Mouse (Mus musculus): Measurements from ENCODE around the gene Armc6. TPM values are rescaled to one million over a fixed set of nuclear protein-coding genes. Genes with fewer than 3 reads are reported as not detected.

Gene Armc6
- polyA plus RNA-seq, 1 experiment: 25.4 TPM

- no peak for DNase-seq
- Histone ChIP-seq H3K4me3 (ENCODE audit: control insufficient read depth, insufficient read depth, low read length) (no peak overlapping the region), H3K36me3 (ENCODE audit: control insufficient read depth, insufficient read depth, low read length) (no peaks in the 10 kb centered on the region), H3K4me1 (replicated peaks; ENCODE audit: control insufficient read depth, insufficient read depth, low read length) (peaks cover 8% of the 10 kb centered on the region), H3K27ac (ENCODE audit: control insufficient read depth, insufficient read depth, low read length) (no peak overlapping the region), H3K27me3 (ENCODE audit: control insufficient read depth, insufficient read depth, low read length) (no peaks in the 10 kb centered on the region)
- WGBS: 69% methylated on average over 3 of the region's 3 CpGs
- TF ChIP-seq CTCF (IDR thresholded peaks at IDR 0.05; ENCODE audit: borderline replicate concordance, control insufficient read depth, extremely low read depth, insufficient read depth, low read length, poor library complexity): no peak
- TF ChIP-seq POLR2A (IDR thresholded peaks at IDR 0.05; ENCODE audit: control insufficient read depth, extremely low read depth, insufficient read depth, low read length, poor library complexity): no peak
Measured at GRCm38 (mm10) chr8:70276476-70276875, 42.2 kb upstream of the Armc6 start.

- H3K4me1 ChIP-seq (replicated peaks; ENCODE audit: control insufficient read depth, insufficient read depth, low read length): peaks cover 12% of the 10 kb centered on the region
- no peak overlapping the region for H3K27ac ChIP-seq (ENCODE audit: control insufficient read depth, insufficient read depth, low read length)
- no peak for DNase-seq
- no peaks in the 10 kb centered on the region for H3K27me3 ChIP-seq (ENCODE audit: control insufficient read depth, insufficient read depth, low read length)
- H3K36me3 ChIP-seq (ENCODE audit: control insufficient read depth, insufficient read depth, low read length): no peaks in the 10 kb centered on the region
- no peak overlapping the region for H3K4me3 ChIP-seq (ENCODE audit: control insufficient read depth, insufficient read depth, low read length)
- TF ChIP-seq POLR2A (IDR thresholded peaks at IDR 0.05; ENCODE audit: control insufficient read depth, extremely low read depth, insufficient read depth, low read length, poor library complexity) (no peak), CTCF (IDR thresholded peaks at IDR 0.05; ENCODE audit: borderline replicate concordance, control insufficient read depth, extremely low read depth, insufficient read depth, low read length, poor library complexity) (no peak)
Measured at GRCm38 (mm10) chr8:70274350-70274749, 40.1 kb upstream of the Armc6 start.

GRCm38 (mm10) chr8:70272949-70273348, 38.7 kb upstream of the Armc6 start:
- peak; percentile 19 for DNase-seq
- H3K4me1 ChIP-seq (replicated peaks; ENCODE audit: control insufficient read depth, insufficient read depth, low read length): peaks cover 21% of the 10 kb centered on the region
- 34% methylated on average over 3 of the region's 3 CpGs for WGBS

GRCm38 (mm10) chr8:70268799-70269565, 34.7 kb upstream of the Armc6 start:
- peak; percentile 33 for DNase-seq
- no peaks in the 10 kb centered on the region for H3K27me3 ChIP-seq (ENCODE audit: control insufficient read depth, insufficient read depth, low read length)
- 13% methylated on average over 11 of the region's 11 CpGs for WGBS
- peaks cover 17% of the 10 kb centered on the region for H3K4me1 ChIP-seq (replicated peaks; ENCODE audit: control insufficient read depth, insufficient read depth, low read length)
- no peaks in the 10 kb centered on the region for H3K36me3 ChIP-seq (ENCODE audit: control insufficient read depth, insufficient read depth, low read length)
- no peak overlapping the region for H3K4me3 ChIP-seq (ENCODE audit: control insufficient read depth, insufficient read depth, low read length)
- peak overlapping the region; percentile 23; the same call in 1 of the 2 replicates for H3K27ac ChIP-seq (ENCODE audit: control insufficient read depth, insufficient read depth, low read length)
- no peak for TF ChIP-seq CTCF (IDR thresholded peaks at IDR 0.05; ENCODE audit: borderline replicate concordance, control insufficient read depth, extremely low read depth, insufficient read depth, low read length, poor library complexity)
- TF ChIP-seq POLR2A (IDR thresholded peaks at IDR 0.05; ENCODE audit: control insufficient read depth, extremely low read depth, insufficient read depth, low read length, poor library complexity): no peak

More at GRCm38 (mm10) chr8:70272949-70273348, 38.7 kb upstream of the Armc6 start:
- Histone ChIP-seq H3K36me3 (ENCODE audit: control insufficient read depth, insufficient read depth, low read length) (no peaks in the 10 kb centered on the region), H3K27me3 (ENCODE audit: control insufficient read depth, insufficient read depth, low read length) (no peaks in the 10 kb centered on the region), H3K4me3 (ENCODE audit: control insufficient read depth, insufficient read depth, low read length) (no peak overlapping the region), H3K27ac (ENCODE audit: control insufficient read depth, insufficient read depth, low read length) (no peak overlapping the region)
- TF ChIP-seq CTCF (IDR thresholded peaks at IDR 0.05; ENCODE audit: borderline replicate concordance, control insufficient read depth, extremely low read depth, insufficient read depth, low read length, poor library complexity) (no peak), POLR2A (IDR thresholded peaks at IDR 0.05; ENCODE audit: control insufficient read depth, extremely low read depth, insufficient read depth, low read length, poor library complexity) (no peak)

- DNase-seq: no peak
Measured at GRCm38 (mm10) chr8:70268311-70268710, 34.0 kb upstream of the Armc6 start.

GRCm38 (mm10) chr8:70267674-70268073, 33.4 kb upstream of the Armc6 start:
- H3K4me3 ChIP-seq (ENCODE audit: control insufficient read depth, insufficient read depth, low read length): no peak overlapping the region
- DNase-seq: no peak
- H3K4me1 ChIP-seq (replicated peaks; ENCODE audit: control insufficient read depth, insufficient read depth, low read length): peaks cover 17% of the 10 kb centered on the region
- no peaks in the 10 kb centered on the region for H3K27me3 ChIP-seq (ENCODE audit: control insufficient read depth, insufficient read depth, low read length)
- WGBS: 93% methylated on average over 3 of the region's 3 CpGs
- no peak overlapping the region for H3K27ac ChIP-seq (ENCODE audit: control insufficient read depth, insufficient read depth, low read length)
- H3K36me3 ChIP-seq (ENCODE audit: control insufficient read depth, insufficient read depth, low read length): peaks cover 12% of the 10 kb centered on the region
- TF ChIP-seq CTCF (IDR thresholded peaks at IDR 0.05; ENCODE audit: borderline replicate concordance, control insufficient read depth, extremely low read depth, insufficient read depth, low read length, poor library complexity) (no peak), POLR2A (IDR thresholded peaks at IDR 0.05; ENCODE audit: control insufficient read depth, extremely low read depth, insufficient read depth, low read length, poor library complexity) (no peak)

More at GRCm38 (mm10) chr8:70268311-70268710, 34.0 kb upstream of the Armc6 start:
- WGBS: 71% methylated on average over 5 of the region's 5 CpGs
- Histone ChIP-seq H3K4me1 (replicated peaks; ENCODE audit: control insufficient read depth, insufficient read depth, low read length) (peaks cover 17% of the 10 kb centered on the region), H3K36me3 (ENCODE audit: control insufficient read depth, insufficient read depth, low read length) (peaks cover 5% of the 10 kb centered on the region; the same call in 1 of the 2 replicates), H3K27me3 (ENCODE audit: control insufficient read depth, insufficient read depth, low read length) (no peaks in the 10 kb centered on the region), H3K4me3 (ENCODE audit: control insufficient read depth, insufficient read depth, low read length) (no peak overlapping the region), H3K27ac (ENCODE audit: control insufficient read depth, insufficient read depth, low read length) (peak overlapping the region; percentile 21; the same call in 1 of the 2 replicates)
- TF ChIP-seq POLR2A (IDR thresholded peaks at IDR 0.05; ENCODE audit: control insufficient read depth, extremely low read depth, insufficient read depth, low read length, poor library complexity) (no peak), CTCF (IDR thresholded peaks at IDR 0.05; ENCODE audit: borderline replicate concordance, control insufficient read depth, extremely low read depth, insufficient read depth, low read length, poor library complexity) (no peak)
